Mouse (Mus musculus) bone marrow, adult 2 months (tissue): Measurements from ENCODE around the gene Dkk3. TPM values are rescaled to one million over a fixed set of nuclear protein-coding genes. Genes with fewer than 3 reads are reported as not detected.

Experiments used
- H3K27ac ChIP-seq: fragments of 200-500 bp; 2 replicates; pipeline ENCODE4 v1.5.1; 2012; ENCODE audit warnings: low read depth, mild to moderate bottlenecking, control low read depth, inconsistent platforms, low read length; ENCODE audit not compliant: control insufficient read depth, poor library complexity, insufficient read depth
- H3K4me1 ChIP-seq: fragments of 200-500 bp; 2 replicates; pipeline ENCODE4 v1.6.1; 2011; ENCODE audit warnings: low read length; ENCODE audit not compliant: control insufficient read depth, insufficient read depth
- H3K4me3 ChIP-seq: fragments of 200-500 bp; replicated peaks from 2 replicates; pipeline ENCODE3; 2011; ENCODE audit warnings: mild to moderate bottlenecking, low read depth, low read length, control low read depth; ENCODE audit not compliant: control insufficient read depth
- CTCF ChIP-seq: fragments of 200-500 bp; IDR thresholded peaks from 2 replicates; pipeline ENCODE4 v1.5.1; 2011; ENCODE audit warnings: low read length, control low read depth; ENCODE audit not compliant: control insufficient read depth, insufficient read depth
- POLR2A ChIP-seq: fragments of 200-500 bp; IDR thresholded peaks from 2 replicates; pipeline ENCODE4 v1.6.1; 2011; ENCODE audit warnings: low read depth, mild to moderate bottlenecking, control low read depth, low read length, borderline replicate concordance; ENCODE audit not compliant: control insufficient read depth
- WGBS: fragments of 180-500 bp; shearing (Covaris S2); methylation state at CpG from one replicate; pipeline ENCODE4 v1.1.7; 2018; 5-methylcytosine and 5-hydroxymethylcytosine counted together
- polyA plus RNA-seq: library from polyadenylated mRNA; stranded (reverse); fragments of >200 nt; gene quantifications from 2 replicates; pipeline ENCODE4 v1.2.4, GENCODE M21; 2011; ENCODE audit warnings: low replicate concordance; ENCODE audit not compliant: missing spikeins, insufficient read depth, insufficient read length

Gene Dkk3
- polyA plus RNA-seq, 1 experiment, result 1.2 TPM

- TF ChIP-seq CTCF, result no peak
- TF ChIP-seq POLR2A, result no peak
- no peak overlapping the region for H3K27ac ChIP-seq
- H3K4me1 ChIP-seq, result no peaks in the 10 kb centered on the region
- no peak overlapping the region for H3K4me3 ChIP-seq
- 76% methylated on average over 3 of the region's 3 CpGs for WGBS
These were observed 28.2 kb downstream of the Dkk3 start for GRCm38 (mm10) chr7:112130660-112131059.

- no peak overlapping the region for H3K27ac ChIP-seq
- TF ChIP-seq CTCF (no peak), POLR2A (no peak)
- no peaks in the 10 kb centered on the region for H3K4me1 ChIP-seq
- no peak overlapping the region for H3K4me3 ChIP-seq
- WGBS, result 74% methylated on average over 6 of the region's 6 CpGs
These were observed 29.0 kb downstream of the Dkk3 start for GRCm38 (mm10) chr7:112129851-112130250.

- Histone ChIP-seq H3K27ac (no peak overlapping the region), H3K4me3 (no peak overlapping the region), H3K4me1 (no peaks in the 10 kb centered on the region)
- TF ChIP-seq POLR2A (no peak), CTCF (no peak)
- WGBS, result 68% methylated on average over 4 of the region's 4 CpGs
These were observed 30.0 kb downstream of the Dkk3 start for GRCm38 (mm10) chr7:112128810-112129209.

- TF ChIP-seq CTCF (no peak), POLR2A (no peak)
- 89% methylated on average over 4 of the region's 4 CpGs for WGBS
- Histone ChIP-seq H3K4me3 (no peak overlapping the region), H3K4me1 (no peaks in the 10 kb centered on the region), H3K27ac (no peak overlapping the region)
These were observed 30.9 kb downstream of the Dkk3 start for GRCm38 (mm10) chr7:112127954-112128353.

GRCm38 (mm10) chr7:112127085-112127637 is 31.7 kb downstream of the Dkk3 start:
- TF ChIP-seq POLR2A (no peak), CTCF (no peak)
- WGBS, result 81% methylated on average over 5 of the region's 5 CpGs
- no peak overlapping the region for H3K4me3 ChIP-seq
- no peak overlapping the region for H3K27ac ChIP-seq
- H3K4me1 ChIP-seq, result no peaks in the 10 kb centered on the region

- H3K27ac ChIP-seq, result no peak overlapping the region
- TF ChIP-seq CTCF (no peak), POLR2A (no peak)
- H3K4me1 ChIP-seq, result no peaks in the 10 kb centered on the region
- H3K4me3 ChIP-seq, result no peak overlapping the region
- 69% methylated on average over 7 of the region's 7 CpGs for WGBS
These were observed 33.1 kb downstream of the Dkk3 start for GRCm38 (mm10) chr7:112125625-112126260.

DNA sequence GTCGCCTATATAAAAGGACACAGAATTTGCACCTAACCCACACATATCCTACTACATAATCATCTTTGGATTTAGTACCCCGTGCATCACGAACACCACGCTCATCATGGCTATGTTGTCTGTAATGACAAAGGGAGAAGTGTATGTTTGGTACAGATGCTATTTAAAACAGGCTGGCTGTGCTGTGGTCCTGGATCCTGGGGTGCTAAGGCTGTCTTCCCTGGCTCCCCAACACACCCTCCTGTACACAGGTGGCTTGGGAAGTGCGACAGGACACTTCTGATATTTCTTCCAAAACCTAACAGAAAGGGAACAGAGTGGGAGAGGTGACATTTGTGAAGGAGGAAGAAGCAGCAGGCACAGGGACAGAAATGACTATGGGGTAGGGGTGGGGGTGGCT is 35.2 kb downstream of the Dkk3 start:
- TF ChIP-seq CTCF (no peak), POLR2A (no peak)
- Histone ChIP-seq H3K4me1 (no peaks in the 10 kb centered on the region), H3K27ac (no peak overlapping the region), H3K4me3 (no peak overlapping the region)
- WGBS, result 77% methylated on average over 5 of the region's 5 CpGs

DNA sequence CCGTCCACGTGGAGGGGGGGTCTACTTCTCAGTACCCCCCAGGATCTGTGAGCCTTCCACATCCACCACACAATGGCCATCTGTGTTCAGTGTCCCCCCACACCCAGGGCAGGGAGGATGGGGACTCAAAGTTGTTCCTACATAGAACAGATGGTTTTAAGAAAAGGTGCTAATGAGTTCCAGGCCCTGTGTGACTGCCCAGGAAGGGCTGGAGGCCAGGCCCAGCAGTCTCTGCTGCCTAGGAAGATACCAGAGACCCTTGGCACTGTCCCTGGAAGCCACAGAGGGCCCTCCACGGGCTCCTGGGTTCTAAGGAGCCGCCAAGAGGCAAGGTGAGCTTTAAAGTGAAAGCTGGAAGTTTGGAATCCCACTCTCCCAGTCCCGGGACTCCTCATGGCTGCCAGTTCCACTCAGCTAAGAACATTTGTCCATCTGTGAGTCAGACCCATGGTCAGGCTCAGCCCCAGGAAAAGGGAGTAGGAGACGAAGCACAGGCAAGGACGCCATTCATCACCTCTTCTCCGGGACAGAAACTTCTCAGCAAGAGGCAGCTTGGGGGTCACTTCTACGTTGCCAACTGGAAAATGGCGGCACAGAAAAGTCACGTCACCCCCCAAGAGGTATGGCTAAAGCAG is 36.9 kb downstream of the Dkk3 start:
- TF ChIP-seq CTCF (no peak), POLR2A (no peak)

More for the DNA sequence above, 36.9 kb downstream of the Dkk3 start:
- no peak overlapping the region for H3K4me3 ChIP-seq
- H3K27ac ChIP-seq, result no peak overlapping the region
- no peaks in the 10 kb centered on the region for H3K4me1 ChIP-seq
- 81% methylated on average over 11 of the region's 11 CpGs for WGBS
